Mouse (Mus musculus): Measurements from ENCODE around the gene Kcne2.

The Kcne2 gene

GRCm38 (mm10) chr16:92292101-92292500, at the start of gene Kcne2:
Gene Kcne2 (plus strand): TSS chr16:92292389.
- no peak for DNase-seq (ENCODE audit: low spot score)

GRCm38 (mm10) chr16:92245909-92246308, 46.3 kb upstream of the Kcne2 start:
- DNase-seq (ENCODE audit: low spot score) = no peak

GRCm38 (mm10) chr16:92246974-92247373, 45.2 kb upstream of the Kcne2 start:
- peak; percentile 53 for DNase-seq (ENCODE audit: low spot score)

GRCm38 (mm10) chr16:92247700-92248099, 44.5 kb upstream of the Kcne2 start:
- DNase-seq (ENCODE audit: low spot score) = no peak

GRCm38 (mm10) chr16:92249681-92250080, 42.5 kb upstream of the Kcne2 start:
- no peak for DNase-seq (ENCODE audit: low spot score)

GRCm38 (mm10) chr16:92250452-92250851, 41.7 kb upstream of the Kcne2 start:
- DNase-seq (ENCODE audit: low spot score) = no peak

- DNase-seq (ENCODE audit: low spot score) = no peak
Measured at GRCm38 (mm10) chr16:92254316-92254715, 37.9 kb upstream of the Kcne2 start.

GRCm38 (mm10) chr16:92267861-92268260, 24.3 kb upstream of the Kcne2 start:
- no peak for DNase-seq (ENCODE audit: low spot score)

GRCm38 (mm10) chr16:92274516-92274915, 17.7 kb upstream of the Kcne2 start:
- no peak for DNase-seq (ENCODE audit: low spot score)

- DNase-seq (ENCODE audit: low spot score) = no peak
Measured at GRCm38 (mm10) chr16:92275526-92275925, 16.7 kb upstream of the Kcne2 start.

GRCm38 (mm10) chr16:92282671-92283070, 9.5 kb upstream of the Kcne2 start:
- DNase-seq (ENCODE audit: low spot score) = no peak

GRCm38 (mm10) chr16:92285068-92285467, 7.1 kb upstream of the Kcne2 start:
- no peak for DNase-seq (ENCODE audit: low spot score)

GRCm38 (mm10) chr16:92286609-92287008, 5.6 kb upstream of the Kcne2 start:
- DNase-seq (ENCODE audit: low spot score) = peak; percentile 81

- peak; percentile 35 for DNase-seq (ENCODE audit: low spot score)
Measured at GRCm38 (mm10) chr16:92288778-92289177, 3.4 kb upstream of the Kcne2 start.

- DNase-seq (ENCODE audit: low spot score) = no peak
Measured at GRCm38 (mm10) chr16:92290045-92290444, 2.1 kb upstream of the Kcne2 start.

- DNase-seq (ENCODE audit: low spot score) = peak; percentile 14
Measured at GRCm38 (mm10) chr16:92294267-92294970, 2.2 kb downstream of the Kcne2 start.

- no peak for DNase-seq (ENCODE audit: low spot score)
Measured at GRCm38 (mm10) chr16:92295328-92295727, 3.1 kb downstream of the Kcne2 start.

- DNase-seq (ENCODE audit: low spot score) = peak; percentile 95
Measured at GRCm38 (mm10) chr16:92300649-92301411, 8.6 kb downstream of the Kcne2 start, which contains the start of gene Smim11. Gene Smim11 (plus strand): TSS chr16:92301286.

GRCm38 (mm10) chr16:92301412-92301806, 9.2 kb downstream of the Kcne2 start:
- peak; percentile 9 for DNase-seq (ENCODE audit: low spot score)

GRCm38 (mm10) chr16:92301989-92302388, 9.8 kb downstream of the Kcne2 start:
- DNase-seq (ENCODE audit: low spot score) = peak; percentile 29

- DNase-seq (ENCODE audit: low spot score) = peak; percentile 32
Measured at GRCm38 (mm10) chr16:92302506-92302905, 10.3 kb downstream of the Kcne2 start.

GRCm38 (mm10) chr16:92305519-92305918, 13.3 kb downstream of the Kcne2 start:
- no peak for DNase-seq (ENCODE audit: low spot score)

- no peak for DNase-seq (ENCODE audit: low spot score)
Measured at GRCm38 (mm10) chr16:92307947-92308346, 15.8 kb downstream of the Kcne2 start.

All from MN1 (cell line).